Mouse (Mus musculus) lung, postnatal 0 days (tissue): ENCODE data around the gene Pygm.

Experiments
- CTCF ChIP-seq: IDR thresholded peaks from 2 replicates; pipeline ENCODE4 v1.5.1; 2016; ENCODE audit warnings: antibody characterized with exemption, mild to moderate bottlenecking
- EP300 ChIP-seq: IDR thresholded peaks from 2 replicates; pipeline ENCODE4 v1.6.1; 2016; ENCODE audit warnings: antibody characterized with exemption, mild to moderate bottlenecking, control low read depth

DNA sequence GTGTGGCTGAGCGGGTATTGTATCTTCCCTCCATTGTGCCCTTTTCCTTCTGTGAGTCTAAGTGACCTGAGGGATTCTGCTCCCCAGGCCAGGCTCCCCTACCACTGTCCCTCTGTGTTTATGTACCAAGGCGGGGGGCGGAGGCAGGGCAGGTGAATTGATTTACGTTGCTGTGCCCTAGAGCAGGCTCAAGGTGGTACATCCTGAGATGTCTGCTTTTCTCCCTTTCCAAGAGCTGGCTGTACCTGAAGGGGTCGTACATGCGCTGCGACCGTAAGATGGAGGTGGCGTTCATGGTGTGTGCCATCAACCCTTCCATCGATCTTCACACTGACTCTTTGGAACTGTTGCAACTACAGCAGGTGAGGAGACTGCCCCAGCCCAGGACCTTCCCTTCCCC lies 47.3 kb upstream of the Pygm start:
- TF ChIP-seq EP300: no peak
- no peak for TF ChIP-seq CTCF
